Mouse (Mus musculus) lung, embryonic 14.5 days (tissue): ENCODE measurements at regions not wholly inside any gene's neighbourhood (a gene's known extent, or its start where the extent isn't known, plus 50 kb on each side); places are given as distances from the start of the nearest gene placed in this dataset.

Source experiments
- ATAC-seq: fragments of 200-750 bp; cut with Nextera tagmentation; 2 replicates; pipeline ENCODE4 v1.8.0; 2017; ENCODE audit warnings: mild to moderate bottlenecking, moderate TSS enrichment, moderate library complexity; ENCODE audit not compliant: insufficient read depth
- DNase-seq: peaks from one replicate; pipeline ENCODE4 v3.0.0-alpha.2; 2015
- H3K27ac ChIP-seq: fragments of 300-500 bp; sonication (generic); 2 replicates; pipeline ENCODE4 v1.5.1; 2014; ENCODE audit warnings: low read depth, mild to moderate bottlenecking, moderate library complexity
- H3K27me3 ChIP-seq: fragments of 300-500 bp; sonication (generic); 2 replicates; pipeline ENCODE4 v1.6.1; 2014; ENCODE audit warnings: low read length, control low read depth; ENCODE audit not compliant: insufficient read depth
- H3K36me3 ChIP-seq: fragments of 300-500 bp; sonication (generic); 2 replicates; pipeline ENCODE4 v1.6.1; 2014; ENCODE audit warnings: control low read depth; ENCODE audit not compliant: insufficient read depth
- H3K4me1 ChIP-seq: fragments of 300-500 bp; sonication (generic); 2 replicates; pipeline ENCODE4 v1.6.1; 2014; ENCODE audit warnings: antibody characterized with exemption, control low read depth; ENCODE audit not compliant: insufficient read depth
- H3K4me2 ChIP-seq: fragments of 300-500 bp; sonication (generic); 2 replicates; pipeline ENCODE4 v1.6.1; 2014; ENCODE audit warnings: mild to moderate bottlenecking
- H3K4me3 ChIP-seq: fragments of 300-500 bp; sonication (generic); 2 replicates; pipeline ENCODE4 v1.5.1; 2014; ENCODE audit warnings: low read depth, low read length
- H3K9ac ChIP-seq: fragments of 300-500 bp; sonication (generic); 2 replicates; pipeline ENCODE4 v1.6.1; 2014
- H3K9me3 ChIP-seq: fragments of 300-500 bp; sonication (generic); 2 replicates; pipeline ENCODE4 v1.6.1; 2016; ENCODE audit warnings: low read depth, low read length, control low read depth
- CTCF ChIP-seq: IDR thresholded peaks from 2 replicates; pipeline ENCODE4 v1.5.1; 2016; ENCODE audit warnings: antibody characterized with exemption, low read depth
- WGBS: fragments of 180-500 bp; shearing (Covaris S2); extraction: QIAGEN DNeasy Blood & Tissue Kit; methylation state at CpG from one replicate; pipeline ENCODE4 v1.1.7; 2014; 5-methylcytosine and 5-hydroxymethylcytosine counted together

DNA sequence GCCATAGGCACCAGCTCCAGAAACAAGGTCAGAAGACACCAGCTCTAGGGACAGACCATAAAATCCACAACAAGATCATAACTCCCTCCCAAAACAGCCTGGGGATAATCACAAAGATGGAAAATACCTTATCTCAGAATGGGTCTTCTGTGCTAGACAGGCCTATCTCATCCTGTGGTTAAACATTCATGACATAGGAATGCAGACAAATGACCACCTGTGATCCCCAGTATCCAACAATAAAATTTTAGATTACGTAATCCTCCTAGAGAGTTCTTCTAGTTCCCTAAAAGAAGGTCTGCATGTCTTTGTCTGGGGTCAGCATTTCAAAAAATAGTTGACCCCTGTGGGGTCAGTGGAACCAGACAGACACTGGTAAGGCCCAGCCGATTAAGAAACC is 158.4 kb upstream of the Vwde start:
- no peak for DNase-seq
- H3K27me3 ChIP-seq, result no peaks in the 10 kb centered on the region
- TF ChIP-seq CTCF, result no peak
- H3K36me3 ChIP-seq, result no peaks in the 10 kb centered on the region
- no peaks in the 10 kb centered on the region for H3K4me1 ChIP-seq
- no peak overlapping the region for H3K4me3 ChIP-seq
- ATAC-seq, result no peak
- no peak overlapping the region for H3K27ac ChIP-seq
- WGBS, result 79% methylated on average over 2 of the region's 2 CpGs
- no peak overlapping the region for H3K4me2 ChIP-seq
- H3K9me3 ChIP-seq, result no peaks in the 10 kb centered on the region
- no peak overlapping the region for H3K9ac ChIP-seq

DNA sequence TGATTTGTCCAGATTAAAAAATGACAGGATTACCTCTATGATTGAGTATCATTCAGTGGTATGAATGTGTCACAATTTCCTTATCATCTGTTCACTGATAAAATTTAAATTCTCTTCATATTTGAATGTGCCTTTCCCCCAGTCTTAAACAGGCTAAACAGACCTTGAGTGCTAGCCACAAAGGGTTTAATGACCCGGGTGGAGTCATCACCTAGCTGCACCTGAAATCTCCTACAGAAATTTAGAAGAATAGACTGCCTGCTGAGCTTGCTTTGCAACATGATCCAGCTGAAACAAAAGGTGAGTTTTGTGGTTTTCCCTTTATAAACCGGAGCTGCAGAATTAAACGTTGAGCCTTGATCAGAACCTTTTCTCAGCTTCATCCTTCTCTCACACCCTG is 156.1 kb upstream of the Vwde start:
- WGBS, result 50% methylated on average over 3 of the region's 3 CpGs
- no peak overlapping the region for H3K4me2 ChIP-seq
- H3K9ac ChIP-seq, result no peak overlapping the region
- no peak overlapping the region for H3K27ac ChIP-seq
- TF ChIP-seq CTCF, result no peak
- no peaks in the 10 kb centered on the region for H3K27me3 ChIP-seq
- no peak overlapping the region for H3K4me3 ChIP-seq
- no peaks in the 10 kb centered on the region for H3K4me1 ChIP-seq
- ATAC-seq (no peak), DNase-seq (no peak)
- no peaks in the 10 kb centered on the region for H3K36me3 ChIP-seq
- H3K9me3 ChIP-seq, result no peaks in the 10 kb centered on the region

- Histone ChIP-seq H3K4me2 (no peak overlapping the region), H3K4me1 (no peaks in the 10 kb centered on the region), H3K27ac (no peak overlapping the region), H3K9ac (no peak overlapping the region), H3K27me3 (no peaks in the 10 kb centered on the region), H3K4me3 (no peak overlapping the region), H3K9me3 (no peaks in the 10 kb centered on the region), H3K36me3 (no peaks in the 10 kb centered on the region)
- no peak for TF ChIP-seq CTCF
- no peak for ATAC-seq
- no peak for DNase-seq
Observed at GRCm38 (mm10) chr6:13379727-13380126, 155.0 kb upstream of the Vwde start.

- Histone ChIP-seq H3K4me3 (no peak overlapping the region), H3K36me3 (no peaks in the 10 kb centered on the region), H3K27ac (no peak overlapping the region), H3K27me3 (no peaks in the 10 kb centered on the region), H3K9me3 (no peaks in the 10 kb centered on the region), H3K4me2 (no peak overlapping the region), H3K4me1 (no peaks in the 10 kb centered on the region), H3K9ac (no peak overlapping the region)
- no peak for ATAC-seq
- no peak for TF ChIP-seq CTCF
- no peak for DNase-seq
- WGBS, result 86% methylated on average over 1 of the region's 1 CpGs
Observed at GRCm38 (mm10) chr6:13373896-13374295, 149.1 kb upstream of the Vwde start.

- DNase-seq (no peak), ATAC-seq (no peak)
- Histone ChIP-seq H3K9me3 (no peaks in the 10 kb centered on the region), H3K36me3 (no peaks in the 10 kb centered on the region), H3K4me2 (no peak overlapping the region), H3K4me3 (no peak overlapping the region), H3K27me3 (no peaks in the 10 kb centered on the region), H3K4me1 (no peaks in the 10 kb centered on the region), H3K27ac (no peak overlapping the region), H3K9ac (no peak overlapping the region)
- no peak for TF ChIP-seq CTCF
Observed at GRCm38 (mm10) chr6:13369709-13370296, 145.0 kb upstream of the Vwde start.
